Mouse (Mus musculus): Measurements from ENCODE around the gene Scyl2.
A peak's percentile ranks its signal among the peaks of the same experiment; 100 is the strongest.
"Not testable (repeated sequence)": the region's sequence is repeated elsewhere in the genome, so short reads cannot be mapped to it uniquely, and the experiment has no call there.

Gene Scyl2

GRCm38 (mm10) chr10:89686139-89686808 is at the start of gene Scyl2:
Scyl2 (minus strand) TSS chr10:89686285.
- DNase-seq: peak; percentile 99

- DNase-seq: peak; percentile 95
Measured at GRCm38 (mm10) chr10:89732001-89732794, 46.1 kb upstream of the Scyl2 start, which contains the start of gene Actr6. Actr6 (minus strand) TSS chr10:89732295.

GRCm38 (mm10) chr10:89731341-89731740 is 45.3 kb upstream of the Scyl2 start:
- no peak for DNase-seq

- no peak for DNase-seq
Measured at GRCm38 (mm10) chr10:89730386-89730785, 44.3 kb upstream of the Scyl2 start.

GRCm38 (mm10) chr10:89722247-89723195 is 36.4 kb upstream of the Scyl2 start:
- no peak for DNase-seq

- DNase-seq: no peak
Measured at GRCm38 (mm10) chr10:89720796-89721195, 34.7 kb upstream of the Scyl2 start.

- DNase-seq: no peak
Measured at GRCm38 (mm10) chr10:89720252-89720651, 34.2 kb upstream of the Scyl2 start.

GRCm38 (mm10) chr10:89714910-89715309 is 28.8 kb upstream of the Scyl2 start:
- DNase-seq: no peak

- no peak for DNase-seq
Measured at GRCm38 (mm10) chr10:89708720-89709119, 22.6 kb upstream of the Scyl2 start.

GRCm38 (mm10) chr10:89707397-89707796 is 21.3 kb upstream of the Scyl2 start:
- DNase-seq: no peak

- DNase-seq: peak; percentile 65
Measured at GRCm38 (mm10) chr10:89703042-89703441, 17.0 kb upstream of the Scyl2 start.

GRCm38 (mm10) chr10:89697956-89698355 is 11.9 kb upstream of the Scyl2 start:
- DNase-seq: no peak

GRCm38 (mm10) chr10:89696270-89696669 is 10.2 kb upstream of the Scyl2 start:
- DNase-seq: not testable (repeated sequence)

GRCm38 (mm10) chr10:89695194-89695911 is 9.3 kb upstream of the Scyl2 start:
- DNase-seq: peak; percentile 12

GRCm38 (mm10) chr10:89690021-89690420 is 3.9 kb upstream of the Scyl2 start:
- DNase-seq: no peak

- DNase-seq: no peak
Measured at GRCm38 (mm10) chr10:89687455-89687854, 1.4 kb upstream of the Scyl2 start.

- peak; percentile 63 for DNase-seq
Measured at GRCm38 (mm10) chr10:89685391-89686138, 520 bp downstream of the Scyl2 start.

GRCm38 (mm10) chr10:89682961-89683360 is 3.1 kb downstream of the Scyl2 start:
- no peak for DNase-seq

- no peak for DNase-seq
Measured at GRCm38 (mm10) chr10:89682157-89682556, 3.9 kb downstream of the Scyl2 start.

GRCm38 (mm10) chr10:89681706-89682105 is 4.4 kb downstream of the Scyl2 start:
- no peak for DNase-seq

GRCm38 (mm10) chr10:89680517-89680916 is 5.6 kb downstream of the Scyl2 start:
- no peak for DNase-seq

GRCm38 (mm10) chr10:89679448-89679847 is 6.6 kb downstream of the Scyl2 start:
- no peak for DNase-seq
